Mouse (Mus musculus): ENCODE measurements around the gene Efr3b. TPM values are rescaled to one million over a fixed set of nuclear protein-coding genes. Genes with fewer than 3 reads are reported as not detected.
"Not testable (repeated sequence)": the region's sequence is repeated elsewhere in the genome, so short reads cannot be mapped to it uniquely, and the experiment has no call there.

Gene Efr3b
- polyA plus RNA-seq, 1 experiment, result 21.4 TPM

DNA sequence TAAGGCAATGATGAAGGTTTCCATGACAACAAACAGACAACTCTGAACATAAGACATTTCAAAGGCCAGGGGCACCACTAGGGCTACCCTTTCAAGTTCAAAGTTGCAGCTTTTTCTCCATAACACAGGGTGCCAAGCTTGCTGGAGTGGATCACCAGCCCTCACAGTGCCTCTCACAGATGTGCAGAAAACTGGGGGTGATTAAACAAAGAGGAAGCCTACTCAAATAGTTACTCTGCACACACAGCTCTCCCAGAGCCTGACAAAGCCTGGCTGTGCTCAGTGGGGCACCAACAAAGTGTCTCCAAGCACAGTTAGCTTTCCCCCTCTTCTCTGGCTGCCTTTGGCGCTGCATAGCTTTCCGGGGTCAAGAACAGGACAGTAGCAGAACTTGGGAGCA, 48.8 kb downstream of the Efr3b start:
- Histone ChIP-seq H3K4me3 (ENCODE audit: low read depth, low read length) (no peak overlapping the region), H3K4me1 (ENCODE audit: control insufficient read depth, insufficient read depth, insufficient read length, low read length) (no peaks in the 10 kb centered on the region; the same call in 1 of the 2 replicates), H3K27me3 (ENCODE audit: control insufficient read depth, insufficient read depth, low read length) (no peaks in the 10 kb centered on the region), H3K36me3 (ENCODE audit: control insufficient read depth, insufficient read depth, low read length) (0 out of 2 replicates have a peak, but pooled peaks cover 2% of the 10 kb centered on the region), H3K27ac (ENCODE audit: insufficient read depth, low read depth, low read length) (no peak overlapping the region)
- TF ChIP-seq CTCF (IDR thresholded peaks at IDR 0.05; ENCODE audit: extremely low read depth, insufficient read length, insufficient replicate concordance, low read depth, low read length) (no peak), POLR2A (IDR thresholded peaks at IDR 0.05; ENCODE audit: low read depth, low read length) (no peak)
- 35% methylated on average over 2 of the region's 2 CpGs for WGBS

DNA sequence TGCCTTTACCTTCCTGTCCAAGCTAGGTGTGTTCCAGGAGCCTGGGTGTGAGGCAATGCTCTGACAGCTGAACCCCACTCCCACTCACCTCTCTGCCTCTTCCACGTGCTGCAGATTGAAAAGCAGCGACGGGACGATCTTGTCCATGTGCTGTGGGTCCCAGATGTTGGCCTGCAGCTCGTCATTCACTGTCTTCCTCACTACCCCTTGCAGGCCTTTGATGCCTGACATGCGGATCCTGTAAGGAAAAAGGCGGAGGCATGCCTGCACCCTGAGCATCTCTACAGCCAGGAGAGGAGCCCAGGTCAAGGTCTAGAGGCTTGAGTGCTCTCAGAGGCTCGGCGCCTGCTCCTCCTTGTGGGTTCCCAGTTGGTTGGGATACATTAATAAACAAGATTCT, 54.3 kb downstream of the Efr3b start:
- no peaks in the 10 kb centered on the region for H3K36me3 ChIP-seq (ENCODE audit: control insufficient read depth, insufficient read depth, low read length)
- no peak overlapping the region for H3K27ac ChIP-seq (ENCODE audit: insufficient read depth, low read depth, low read length)
- WGBS, result 77% methylated on average over 9 of the region's 9 CpGs
- peaks cover 4% of the 10 kb centered on the region; the same call in 1 of the 2 replicates for H3K4me1 ChIP-seq (ENCODE audit: control insufficient read depth, insufficient read depth, insufficient read length, low read length)
- H3K27me3 ChIP-seq (ENCODE audit: control insufficient read depth, insufficient read depth, low read length), result no peaks in the 10 kb centered on the region
- TF ChIP-seq POLR2A (IDR thresholded peaks at IDR 0.05; ENCODE audit: low read depth, low read length), result no peak
- peak; percentile 9; the same call in 1 of the 2 replicates for TF ChIP-seq CTCF (IDR thresholded peaks at IDR 0.05; ENCODE audit: extremely low read depth, insufficient read length, insufficient replicate concordance, low read depth, low read length)
- H3K4me3 ChIP-seq (ENCODE audit: low read depth, low read length), result no peak overlapping the region

DNA sequence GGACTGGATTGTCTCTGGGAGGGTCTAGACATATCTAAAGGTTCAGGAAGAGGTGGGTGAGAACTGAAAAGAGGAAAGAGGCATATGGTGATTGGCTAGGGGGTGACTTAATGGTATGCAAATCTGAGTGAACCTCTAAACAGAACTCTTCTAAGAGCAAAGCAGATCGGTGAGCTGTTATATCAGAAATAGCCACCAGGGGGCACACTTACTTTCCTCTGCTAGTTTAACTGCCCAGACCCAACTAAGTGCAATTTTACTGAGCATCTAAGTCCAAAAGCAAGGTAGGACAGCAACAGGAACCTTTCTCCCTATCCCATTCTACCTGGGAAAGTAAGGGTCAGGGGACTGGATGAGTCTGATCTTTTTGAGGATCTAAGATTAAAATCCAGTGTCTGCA, 55.0 kb downstream of the Efr3b start:
- Histone ChIP-seq H3K27ac (ENCODE audit: insufficient read depth, low read depth, low read length) (no peak overlapping the region), H3K4me3 (ENCODE audit: low read depth, low read length) (no peak overlapping the region), H3K27me3 (ENCODE audit: control insufficient read depth, insufficient read depth, low read length) (no peaks in the 10 kb centered on the region), H3K36me3 (ENCODE audit: control insufficient read depth, insufficient read depth, low read length) (no peaks in the 10 kb centered on the region), H3K4me1 (ENCODE audit: control insufficient read depth, insufficient read depth, insufficient read length, low read length) (peaks cover 4% of the 10 kb centered on the region; the same call in 1 of the 2 replicates)
- WGBS, result 3% methylated on average over 1 of the region's 1 CpGs
- TF ChIP-seq POLR2A (IDR thresholded peaks at IDR 0.05; ENCODE audit: low read depth, low read length) (no peak), CTCF (IDR thresholded peaks at IDR 0.05; ENCODE audit: extremely low read depth, insufficient read length, insufficient replicate concordance, low read depth, low read length) (no peak)

DNA sequence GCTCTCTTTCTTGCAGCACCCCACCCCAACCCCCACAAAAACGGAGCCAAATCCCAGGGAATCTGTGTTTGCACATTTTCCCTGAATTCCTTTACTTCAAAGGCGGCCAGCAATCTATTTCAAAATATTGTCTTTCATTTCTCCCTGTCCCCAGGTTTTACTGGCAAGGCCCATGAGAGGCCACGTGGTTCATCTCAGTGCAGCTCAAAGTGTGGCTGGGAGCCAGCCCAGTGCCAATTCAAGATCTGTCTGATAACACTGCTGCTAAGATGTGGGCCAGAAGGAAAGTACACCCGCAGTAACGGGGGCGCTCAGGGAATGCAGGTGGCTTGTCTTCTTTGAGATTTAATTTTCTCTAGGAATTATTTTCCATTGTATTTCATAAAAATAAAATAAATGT, 56.5 kb downstream of the Efr3b start:
- WGBS, result 13% methylated on average over 6 of the region's 6 CpGs
- TF ChIP-seq CTCF (IDR thresholded peaks at IDR 0.05; ENCODE audit: extremely low read depth, insufficient read length, insufficient replicate concordance, low read depth, low read length) (no peak), POLR2A (IDR thresholded peaks at IDR 0.05; ENCODE audit: low read depth, low read length) (no peak)
- Histone ChIP-seq H3K4me3 (ENCODE audit: low read depth, low read length) (peak overlapping the region; percentile 67), H3K36me3 (ENCODE audit: control insufficient read depth, insufficient read depth, low read length) (peaks cover 2% of the 10 kb centered on the region; the same call in 1 of the 2 replicates), H3K4me1 (ENCODE audit: control insufficient read depth, insufficient read depth, insufficient read length, low read length) (peaks cover 4% of the 10 kb centered on the region; the same call in 1 of the 2 replicates), H3K27me3 (ENCODE audit: control insufficient read depth, insufficient read depth, low read length) (no peaks in the 10 kb centered on the region), H3K27ac (ENCODE audit: insufficient read depth, low read depth, low read length) (no peak overlapping the region)

DNA sequence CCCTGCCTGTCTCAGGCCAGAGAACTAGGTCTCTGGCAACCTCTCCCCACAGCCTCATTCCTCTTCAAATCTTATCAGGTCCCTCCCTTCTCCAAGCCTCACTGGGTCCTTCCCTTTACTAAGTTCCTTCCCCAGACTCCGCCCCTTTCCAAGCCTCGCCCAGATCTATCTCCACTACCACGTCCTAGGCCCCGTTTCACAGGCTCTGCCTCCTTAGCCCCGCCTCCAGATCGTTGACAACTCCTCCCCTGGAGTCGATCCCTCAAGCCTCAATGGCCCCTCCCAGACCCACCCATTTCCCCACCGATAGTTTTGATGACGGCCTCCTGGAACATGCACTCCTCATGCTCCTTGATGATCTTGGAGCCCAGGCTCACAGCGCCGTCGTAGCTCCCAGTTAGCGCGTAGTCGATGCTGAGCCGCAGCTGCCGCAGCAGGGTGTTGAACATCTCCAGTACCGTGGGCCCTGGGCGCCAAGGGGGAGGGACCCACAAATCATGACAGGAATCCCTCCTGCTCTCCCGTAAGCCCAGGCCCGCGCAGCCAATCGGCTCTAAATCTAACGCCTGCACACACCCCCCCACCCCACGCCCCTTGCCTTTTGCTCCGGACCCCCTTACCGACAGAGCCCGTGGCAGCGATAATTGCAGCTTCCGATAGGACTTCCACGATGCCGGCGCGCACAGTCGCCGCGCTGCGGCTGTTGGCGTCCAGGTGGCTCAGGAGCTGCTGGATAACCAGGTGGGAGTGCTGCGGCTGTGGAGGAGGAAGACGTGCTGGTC, 57.2 kb downstream of the Efr3b start:
- 1% methylated on average over 41 of the region's 41 CpGs for WGBS
- Histone ChIP-seq H3K4me1 (ENCODE audit: control insufficient read depth, insufficient read depth, insufficient read length, low read length) (peaks cover 4% of the 10 kb centered on the region; the same call in 1 of the 2 replicates), H3K36me3 (ENCODE audit: control insufficient read depth, insufficient read depth, low read length) (peaks cover 4% of the 10 kb centered on the region; the same call in 1 of the 2 replicates)

DNA sequence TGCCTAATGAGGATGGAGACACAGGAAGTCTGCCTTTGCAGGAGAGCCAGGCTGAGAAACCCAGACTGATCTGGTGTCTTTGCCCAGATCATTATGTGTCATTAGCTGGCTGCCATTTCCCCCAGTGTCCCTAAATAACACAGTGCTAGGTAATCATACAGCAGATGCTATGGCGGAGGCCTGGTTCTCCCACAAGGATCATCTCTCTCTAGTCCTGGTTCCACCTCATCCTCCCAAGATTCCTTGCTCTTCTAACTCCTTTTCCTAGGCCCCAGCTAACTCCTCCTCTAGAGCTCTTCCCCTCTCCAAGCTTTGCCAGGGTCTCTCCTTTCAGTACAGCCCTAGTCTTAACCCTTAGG, 57.7 kb downstream of the Efr3b start:
- Histone ChIP-seq H3K4me3 (ENCODE audit: low read depth, low read length) (no peak overlapping the region), H3K36me3 (ENCODE audit: control insufficient read depth, insufficient read depth, low read length) (peaks cover 4% of the 10 kb centered on the region; the same call in 1 of the 2 replicates), H3K27ac (ENCODE audit: insufficient read depth, low read depth, low read length) (no peak overlapping the region), H3K4me1 (ENCODE audit: control insufficient read depth, insufficient read depth, insufficient read length, low read length) (peaks cover 4% of the 10 kb centered on the region; the same call in 1 of the 2 replicates), H3K27me3 (ENCODE audit: control insufficient read depth, insufficient read depth, low read length) (no peaks in the 10 kb centered on the region)
- no peak for TF ChIP-seq POLR2A (IDR thresholded peaks at IDR 0.05; ENCODE audit: low read depth, low read length)
- no peak for TF ChIP-seq CTCF (IDR thresholded peaks at IDR 0.05; ENCODE audit: extremely low read depth, insufficient read length, insufficient replicate concordance, low read depth, low read length)
- WGBS, result 43% methylated on average over 1 of the region's 1 CpGs

More for the DNA sequence above, 57.2 kb downstream of the Efr3b start:
- no peak for TF ChIP-seq CTCF (IDR thresholded peaks at IDR 0.05; ENCODE audit: extremely low read depth, insufficient read length, insufficient replicate concordance, low read depth, low read length)
- peak; percentile 47; the same call in 1 of the 2 replicates for TF ChIP-seq POLR2A (IDR thresholded peaks at IDR 0.05; ENCODE audit: low read depth, low read length)
- Histone ChIP-seq H3K4me3 (ENCODE audit: low read depth, low read length) (peak overlapping the region; percentile 67), H3K27me3 (ENCODE audit: control insufficient read depth, insufficient read depth, low read length) (no peaks in the 10 kb centered on the region), H3K27ac (ENCODE audit: insufficient read depth, low read depth, low read length) (no peak overlapping the region)

DNA sequence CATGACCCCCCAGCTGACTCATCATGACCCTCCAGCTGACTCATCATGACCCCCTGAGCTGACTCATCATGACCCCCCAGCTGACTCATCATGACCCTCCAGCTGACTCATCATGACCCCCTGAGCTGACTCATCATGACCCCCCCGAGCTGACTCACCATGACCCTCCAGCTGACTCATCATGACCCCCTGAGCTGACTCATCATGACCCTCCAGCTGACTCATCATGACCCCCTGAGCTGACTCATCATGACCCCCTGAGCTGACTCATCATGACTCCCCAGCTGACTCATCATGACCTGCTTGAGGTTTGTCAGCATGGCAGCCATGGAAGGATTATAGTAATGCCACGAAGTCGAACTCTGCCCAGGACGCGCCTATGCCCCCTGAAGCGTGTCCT, 65.5 kb downstream of the Efr3b start:
- H3K4me3 ChIP-seq (ENCODE audit: low read depth, low read length); H3K4me1 ChIP-seq (ENCODE audit: control insufficient read depth, insufficient read depth, insufficient read length, low read length); H3K27me3 ChIP-seq (ENCODE audit: control insufficient read depth, insufficient read depth, low read length); H3K27ac ChIP-seq (ENCODE audit: insufficient read depth, low read depth, low read length): not testable (repeated sequence)
- 94% methylated on average over 6 of the region's 6 CpGs for WGBS
- peaks cover 10% of the 10 kb centered on the region for H3K36me3 ChIP-seq (ENCODE audit: control insufficient read depth, insufficient read depth, low read length)

Data from small intestine, adult 2 months (tissue).